Mouse (Mus musculus) forebrain, embryonic 14.5 days (tissue): Measurements from ENCODE around the gene Fkrp. TPM values are rescaled to one million over a fixed set of nuclear protein-coding genes. Genes with fewer than 3 reads are reported as not detected.

ENCODE experiments used
- ATAC-seq: fragments of 200-750 bp; cut with Nextera tagmentation; 2 replicates; pipeline ENCODE4 v1.8.0; 2017; ENCODE audit warnings: mild to moderate bottlenecking, moderate library complexity
- DNase-seq: peaks from one replicate; pipeline ENCODE4 v3.0.0-alpha.2; 2015; ENCODE audit warnings: low spot score
- H3K27ac ChIP-seq: fragments of 300-500 bp; sonication (generic); 2 replicates; pipeline ENCODE4 v1.5.1; 2014; ENCODE audit warnings: low read depth, mild to moderate bottlenecking, control low read depth, low read length, moderate library complexity
- H3K27me3 ChIP-seq: fragments of 300-500 bp; sonication (generic); replicated peaks from 2 replicates; pipeline ENCODE4 v1.6.1; 2014; ENCODE audit warnings: low read length, control low read depth, mixed read lengths; ENCODE audit not compliant: control insufficient read depth, insufficient read depth
- H3K36me3 ChIP-seq: fragments of 300-500 bp; sonication (generic); 2 replicates; pipeline ENCODE4 v1.6.1; 2014; ENCODE audit warnings: low read length, control low read depth; ENCODE audit not compliant: control insufficient read depth, insufficient read depth
- H3K4me1 ChIP-seq: fragments of 300-500 bp; sonication (generic); 2 replicates; pipeline ENCODE4 v1.6.1; 2014; ENCODE audit warnings: antibody characterized with exemption, low read length, control low read depth; ENCODE audit not compliant: control insufficient read depth, insufficient read depth
- H3K4me2 ChIP-seq: fragments of 300-500 bp; sonication (generic); 2 replicates; pipeline ENCODE4 v1.6.1; 2014; ENCODE audit warnings: mild to moderate bottlenecking, control low read depth, low read length
- H3K4me3 ChIP-seq: fragments of 300-500 bp; sonication (generic); 2 replicates; pipeline ENCODE4 v1.5.1; 2014; ENCODE audit warnings: low read depth, low read length, control low read depth
- H3K9ac ChIP-seq: fragments of 300-500 bp; sonication (generic); 2 replicates; pipeline ENCODE4 v1.6.1; 2014; ENCODE audit warnings: mild to moderate bottlenecking, low read length, control low read depth, moderate library complexity
- H3K9me3 ChIP-seq: fragments of 300-500 bp; sonication (generic); replicated peaks from 2 replicates; pipeline ENCODE4 v1.6.1; 2016; ENCODE audit warnings: low read length, control low read depth, mixed read lengths; ENCODE audit not compliant: control insufficient read depth
- WGBS: fragments of 180-500 bp; shearing (Covaris S2); extraction: QIAGEN DNeasy Blood & Tissue Kit; methylation state at CpG from one replicate; pipeline ENCODE4 v1.1.7; 2014; 5-methylcytosine and 5-hydroxymethylcytosine counted together
- polyA plus RNA-seq: library from polyadenylated mRNA; unstranded; fragments of >200 nt; fragmentation: Nextera tagmentation; extraction: Ambion mirVana; gene quantifications from 2 replicates; pipeline ENCODE4 v1.2.1, GENCODE M21; 2014

The Fkrp gene
- polyA plus RNA-seq = 26.4 and 30.3 TPM in 2 replicates

DNA sequence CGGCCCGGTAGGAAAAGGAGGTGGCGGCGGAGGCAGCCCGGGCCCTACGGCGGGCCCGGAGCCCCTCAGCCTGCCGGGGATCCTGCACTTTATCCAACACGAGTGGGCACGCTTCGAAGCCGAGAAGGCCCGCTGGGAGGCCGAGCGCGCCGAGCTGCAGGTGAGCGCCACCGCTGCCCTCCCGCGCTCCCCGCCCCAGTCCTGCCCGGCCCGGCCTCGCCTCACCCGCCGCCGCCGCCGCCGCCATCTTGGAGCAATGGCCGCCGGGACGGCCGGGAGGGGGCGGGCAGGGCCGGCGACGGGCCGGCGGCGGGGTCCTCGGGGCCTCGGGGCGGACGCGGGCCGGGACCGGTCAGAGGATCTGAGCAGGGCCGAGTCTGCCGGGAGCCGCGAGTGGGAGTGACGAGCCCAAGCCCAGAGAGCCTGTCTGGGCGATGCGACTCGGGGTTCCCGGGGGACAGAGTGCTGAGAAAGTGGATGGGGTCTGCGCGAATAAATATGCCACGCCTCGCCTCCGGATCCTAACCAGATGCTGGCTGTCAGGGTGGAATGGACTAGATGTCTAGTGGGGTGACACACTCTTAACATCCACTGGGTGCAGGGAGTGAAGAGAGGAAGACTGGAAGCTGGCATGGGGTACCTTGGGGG lies at the start of gene Fkrp:
Fkrp (minus strand) TSS at position 258 of the 648 bp plus-strand sequence.
- peaks cover 39% of the 10 kb centered on the region for H3K4me1 ChIP-seq
- DNase-seq = peak; percentile 30
- ATAC-seq = peak; percentile 65
- WGBS = under 1% methylated on average over 45 of the region's 64 CpGs
- peaks cover 8% of the 10 kb centered on the region for H3K27me3 ChIP-seq
- H3K9ac ChIP-seq = peak within 1 kb of the TSS; percentile 100
- no peaks in the 10 kb centered on the region for H3K36me3 ChIP-seq
- peak within 1 kb of the TSS; percentile 99 for H3K27ac ChIP-seq
- no peaks in the 10 kb centered on the region for H3K9me3 ChIP-seq
- H3K4me2 ChIP-seq = peak within 1 kb of the TSS; percentile 66
- peak within 1 kb of the TSS; percentile 99 for H3K4me3 ChIP-seq

DNA sequence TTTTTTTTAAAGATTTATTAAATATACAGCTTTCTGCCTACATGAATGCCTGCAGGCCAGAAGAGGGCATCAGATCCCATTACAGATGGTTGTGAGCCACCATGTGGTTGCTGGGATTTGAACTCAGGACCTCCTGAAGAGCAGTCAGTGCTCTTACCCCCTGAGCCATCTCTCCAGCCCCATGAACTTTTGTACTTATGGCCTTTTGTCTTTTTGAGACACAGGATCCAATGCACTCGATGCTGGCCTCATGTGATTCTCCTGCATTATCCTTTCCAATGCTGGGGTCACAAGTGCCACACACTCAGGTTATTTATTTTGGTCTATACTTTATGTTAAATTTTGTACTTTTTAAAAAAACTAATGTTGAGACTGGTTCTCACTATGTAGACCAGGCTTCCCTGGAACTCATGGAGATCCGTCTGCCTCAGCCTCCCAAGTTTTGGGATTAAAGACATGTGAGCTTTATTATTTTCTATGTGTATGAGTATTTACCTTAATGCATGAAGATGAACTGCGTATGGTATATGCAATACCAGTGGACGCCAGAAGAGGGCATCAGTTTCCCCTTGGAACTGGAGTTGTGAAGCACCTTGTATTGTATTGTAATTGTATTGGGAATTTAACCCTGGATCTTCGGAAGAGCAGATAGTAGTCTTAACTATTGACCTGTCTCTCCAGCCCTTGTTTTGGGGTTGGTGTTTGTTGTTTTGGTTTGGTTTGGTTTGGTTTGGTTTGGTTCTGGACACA lies 43.5 kb upstream of the Fkrp start:
- Histone ChIP-seq H3K4me1 (no peaks in the 10 kb centered on the region), H3K36me3 (peaks cover 37% of the 10 kb centered on the region), H3K9ac (no peak overlapping the region), H3K4me3 (no peak overlapping the region), H3K27me3 (no peaks in the 10 kb centered on the region), H3K9me3 (no peaks in the 10 kb centered on the region), H3K4me2 (no peak overlapping the region), H3K27ac (no peak overlapping the region)
- ATAC-seq = no peak
- WGBS = 25% methylated on average over 5 of the region's 5 CpGs
- DNase-seq = peak; percentile 69

DNA sequence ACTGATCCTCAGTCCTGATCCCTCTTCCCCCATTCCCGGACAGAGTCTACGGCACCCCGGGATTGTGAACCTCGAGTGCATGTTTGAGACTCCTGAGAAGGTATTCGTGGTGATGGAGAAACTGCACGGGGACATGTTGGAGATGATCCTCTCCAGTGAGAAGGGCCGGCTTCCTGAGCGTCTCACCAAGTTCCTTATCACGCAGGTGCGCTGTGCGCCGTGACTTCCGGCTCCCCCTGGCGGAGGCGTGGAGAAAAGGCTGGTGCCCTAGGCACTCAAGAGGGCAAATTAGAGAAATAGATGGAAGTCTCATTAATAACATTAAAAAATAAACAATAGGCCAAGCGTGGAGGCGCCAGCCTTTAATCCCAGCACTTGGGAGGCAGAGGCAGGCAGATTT lies 41.8 kb upstream of the Fkrp start:
- Histone ChIP-seq H3K4me3 (no peak overlapping the region), H3K4me2 (no peak overlapping the region), H3K27me3 (no peaks in the 10 kb centered on the region), H3K9me3 (no peaks in the 10 kb centered on the region), H3K27ac (no peak overlapping the region), H3K36me3 (peaks cover 44% of the 10 kb centered on the region), H3K9ac (no peak overlapping the region), H3K4me1 (no peaks in the 10 kb centered on the region)
- WGBS = 18% methylated on average over 17 of the region's 17 CpGs
- ATAC-seq (no peak), DNase-seq (peak; percentile 41)

DNA sequence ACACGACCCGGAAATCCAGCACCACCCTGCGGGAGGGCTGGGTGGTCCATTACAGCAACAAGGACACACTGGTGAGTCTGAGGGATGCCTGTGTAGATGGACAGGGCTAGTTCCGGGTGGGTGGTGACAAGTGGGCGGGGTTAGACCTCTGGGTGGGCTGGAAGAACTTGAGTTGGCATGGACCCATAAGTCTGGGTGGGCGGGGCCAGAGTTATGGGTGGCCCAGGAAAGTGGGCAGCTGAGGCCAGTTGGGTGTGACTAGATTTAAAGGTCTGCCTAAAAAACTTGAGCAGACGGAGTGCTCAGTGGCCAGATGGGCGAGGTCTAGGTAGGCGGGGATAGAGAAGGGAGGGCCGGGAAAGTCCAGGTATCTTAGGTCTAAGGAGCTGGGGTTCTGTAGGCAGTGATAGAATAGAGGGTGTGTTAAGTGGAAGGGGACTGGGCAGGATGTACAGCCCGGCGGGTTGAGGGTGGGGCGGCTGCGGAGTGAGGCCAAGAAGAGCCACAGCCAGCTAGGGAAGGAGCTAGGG lies 36.8 kb upstream of the Fkrp start:
- ATAC-seq (no peak), DNase-seq (no peak)
- H3K27ac ChIP-seq = no peak overlapping the region
- no peak overlapping the region for H3K4me3 ChIP-seq
- no peaks in the 10 kb centered on the region for H3K4me1 ChIP-seq
- H3K4me2 ChIP-seq = no peak overlapping the region
- no peak overlapping the region for H3K9ac ChIP-seq
- H3K9me3 ChIP-seq = no peaks in the 10 kb centered on the region
- H3K27me3 ChIP-seq = no peaks in the 10 kb centered on the region
- WGBS = 88% methylated on average over 14 of the region's 14 CpGs
- peaks cover 70% of the 10 kb centered on the region for H3K36me3 ChIP-seq

DNA sequence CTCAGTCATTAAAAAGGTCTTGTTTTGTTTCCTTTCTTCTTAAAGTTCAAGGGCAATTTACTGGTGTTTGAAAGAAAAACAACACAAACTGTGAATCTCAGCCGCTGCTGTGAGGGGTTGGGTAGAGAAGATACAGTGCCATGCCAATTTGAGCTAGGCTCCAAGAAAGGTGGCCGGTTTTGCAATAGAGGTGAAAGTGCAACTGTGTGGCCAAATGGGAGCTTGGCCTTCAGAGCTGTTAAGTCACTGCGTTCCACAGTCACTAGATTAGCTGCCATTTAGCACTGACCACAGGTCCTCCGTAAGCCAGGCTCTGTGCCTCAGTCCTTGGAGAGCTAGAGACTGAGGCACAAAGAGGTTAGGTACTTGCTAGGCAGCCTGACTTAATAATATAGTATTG lies 35.1 kb upstream of the Fkrp start:
- H3K4me2 ChIP-seq = no peak overlapping the region
- H3K9me3 ChIP-seq = no peaks in the 10 kb centered on the region
- no peak for ATAC-seq
- H3K4me3 ChIP-seq = no peak overlapping the region
- no peaks in the 10 kb centered on the region for H3K4me1 ChIP-seq
- H3K27ac ChIP-seq = no peak overlapping the region
- H3K9ac ChIP-seq = no peak overlapping the region
- DNase-seq = no peak
- 92% methylated on average over 4 of the region's 4 CpGs for WGBS
- peaks cover 58% of the 10 kb centered on the region for H3K36me3 ChIP-seq
- H3K27me3 ChIP-seq = no peaks in the 10 kb centered on the region

DNA sequence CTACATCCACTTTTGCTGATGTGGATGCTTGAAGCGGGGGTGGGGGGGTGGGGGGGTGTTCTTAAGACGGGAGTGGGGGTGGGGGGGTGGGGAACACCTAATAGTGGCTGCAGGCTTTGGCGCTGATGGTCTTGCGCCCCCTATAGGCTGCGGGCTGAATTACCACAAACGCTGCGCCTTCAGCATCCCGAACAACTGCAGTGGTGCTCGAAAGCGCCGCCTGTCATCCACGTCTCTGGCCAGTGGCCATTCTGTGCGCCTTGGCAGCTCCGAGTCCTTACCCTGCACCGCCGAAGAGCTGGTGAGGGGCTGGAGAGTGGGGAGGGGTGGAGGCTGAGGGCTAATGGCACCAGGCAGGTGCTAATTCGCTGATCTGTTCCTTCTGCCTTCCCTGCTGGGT lies 32.0 kb upstream of the Fkrp start:
- no peaks in the 10 kb centered on the region for H3K9me3 ChIP-seq
- peak; percentile 49 for DNase-seq
- no peak overlapping the region for H3K9ac ChIP-seq
- no peak for ATAC-seq
- no peak overlapping the region for H3K4me3 ChIP-seq
- no peaks in the 10 kb centered on the region for H3K27me3 ChIP-seq
- H3K4me2 ChIP-seq = no peak overlapping the region
- peaks cover 32% of the 10 kb centered on the region for H3K36me3 ChIP-seq
- 11% methylated on average over 17 of the region's 17 CpGs for WGBS
- no peak overlapping the region for H3K27ac ChIP-seq
- peaks cover 9% of the 10 kb centered on the region; the same call in 1 of the 2 replicates for H3K4me1 ChIP-seq

DNA sequence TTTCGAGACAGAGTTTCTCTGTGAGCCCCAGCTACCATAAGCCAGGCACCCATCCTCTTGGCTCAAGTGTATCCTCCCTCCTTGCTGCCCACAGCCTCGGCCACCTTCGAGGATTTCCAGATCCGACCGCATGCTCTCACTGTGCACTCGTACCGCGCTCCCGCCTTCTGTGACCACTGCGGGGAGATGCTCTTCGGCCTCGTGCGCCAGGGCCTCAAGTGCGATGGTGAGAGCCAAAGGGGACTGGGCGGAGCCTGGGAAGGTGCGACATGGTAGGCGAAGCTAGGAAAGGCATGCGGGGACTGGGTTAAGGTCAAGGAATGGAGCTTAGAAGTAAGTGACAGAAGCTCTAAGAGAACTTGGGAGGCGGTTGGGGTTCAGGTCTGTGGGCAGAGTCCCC lies 31.0 kb upstream of the Fkrp start:
- no peak for DNase-seq
- ATAC-seq = no peak
- Histone ChIP-seq H3K9ac (no peak overlapping the region), H3K4me3 (no peak overlapping the region), H3K27me3 (no peaks in the 10 kb centered on the region), H3K9me3 (no peaks in the 10 kb centered on the region), H3K4me1 (peaks cover 9% of the 10 kb centered on the region; the same call in 1 of the 2 replicates), H3K27ac (no peak overlapping the region), H3K4me2 (no peak overlapping the region), H3K36me3 (peaks cover 23% of the 10 kb centered on the region; the same call in 1 of the 2 replicates)
- WGBS = 86% methylated on average over 19 of the region's 19 CpGs

DNA sequence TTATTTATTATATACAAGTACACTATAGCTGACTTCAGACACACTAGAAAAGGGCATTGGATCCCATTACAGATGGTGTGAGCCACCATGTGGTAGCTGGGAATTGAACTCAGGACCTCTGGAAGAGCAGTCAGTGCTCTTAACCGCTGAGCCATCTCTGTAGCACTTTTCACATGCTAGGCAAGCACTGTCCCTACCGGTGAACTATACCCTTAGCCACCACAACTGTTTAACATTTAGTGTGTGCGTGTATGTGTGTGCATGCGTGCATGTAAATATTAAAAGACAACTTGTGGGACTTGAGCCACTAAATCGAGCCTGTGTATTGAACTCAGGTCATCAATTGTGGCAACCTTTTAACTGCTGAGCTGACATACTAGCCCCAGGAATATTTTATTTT lies 30.2 kb upstream of the Fkrp start:
- H3K27ac ChIP-seq = no peak overlapping the region
- no peaks in the 10 kb centered on the region for H3K9me3 ChIP-seq
- ATAC-seq (no peak), DNase-seq (no peak)
- no peak overlapping the region for H3K4me3 ChIP-seq
- WGBS = 96% methylated on average over 5 of the region's 5 CpGs
- no peaks in the 10 kb centered on the region for H3K27me3 ChIP-seq
- H3K4me2 ChIP-seq = no peak overlapping the region
- no peak overlapping the region for H3K9ac ChIP-seq
- H3K4me1 ChIP-seq = peaks cover 11% of the 10 kb centered on the region; the same call in 1 of the 2 replicates
- H3K36me3 ChIP-seq = peaks cover 16% of the 10 kb centered on the region; the same call in 1 of the 2 replicates

DNA sequence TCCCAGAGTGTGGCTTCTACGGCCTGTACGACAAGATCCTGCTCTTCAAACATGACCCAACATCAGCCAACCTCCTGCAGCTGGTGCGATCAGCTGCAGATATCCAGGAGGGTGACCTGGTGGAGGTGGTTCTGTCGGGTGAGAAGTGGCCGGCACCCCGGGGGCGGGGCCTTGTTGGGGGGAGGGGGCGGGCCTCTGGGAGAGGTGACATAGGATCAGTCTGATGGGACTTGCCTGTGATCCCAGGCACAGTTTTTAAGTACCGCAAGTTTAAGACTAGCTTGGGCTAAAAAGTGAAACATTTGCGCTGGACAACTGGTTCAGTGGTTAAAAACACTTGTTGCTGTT lies 29.3 kb upstream of the Fkrp start:
- Histone ChIP-seq H3K9ac (0 out of 2 replicates have a peak overlapping the region, but pooled peaks have one; percentile 40), H3K4me2 (no peak overlapping the region), H3K4me1 (peaks cover 11% of the 10 kb centered on the region; the same call in 1 of the 2 replicates), H3K9me3 (no peaks in the 10 kb centered on the region), H3K4me3 (no peak overlapping the region), H3K27me3 (no peaks in the 10 kb centered on the region), H3K36me3 (peaks cover 18% of the 10 kb centered on the region), H3K27ac (no peak overlapping the region)
- no peak for DNase-seq
- no peak for ATAC-seq
- 43% methylated on average over 10 of the region's 10 CpGs for WGBS
